Mouse (Mus musculus): Measurements from ENCODE around the gene Rnls. TPM values are rescaled to one million over a fixed set of nuclear protein-coding genes. Genes with fewer than 3 reads are reported as not detected.

Gene Rnls
- polyA plus RNA-seq, 1 experiment from 2014 or later: 10.2 TPM

GRCm38 (mm10) chr19:33270231-33270630, 121.9 kb downstream of the Rnls start:
- H3K4me2 ChIP-seq: no peak overlapping the region
- no peak for ATAC-seq (replicated peaks; ENCODE audit: insufficient number of reproducible peaks, low FRiP score, low TSS enrichment)
- H3K27me3 ChIP-seq (ENCODE audit: control insufficient read depth, insufficient read depth, low read length): no peaks in the 10 kb centered on the region
- H3K36me3 ChIP-seq (ENCODE audit: control insufficient read depth, insufficient read depth, low read length): no peaks in the 10 kb centered on the region
- WGBS (ENCODE audit: insufficient replicate concordance): 74% methylated on average over 2 of the region's 2 CpGs
- no peak overlapping the region for H3K4me3 ChIP-seq (ENCODE audit: low read depth, low read length)
- H3K9ac ChIP-seq (ENCODE audit: low read depth, low read length): no peak overlapping the region
- H3K4me1 ChIP-seq (ENCODE audit: control insufficient read depth, insufficient read depth, low read length): no peaks in the 10 kb centered on the region
- H3K27ac ChIP-seq (ENCODE audit: low read depth, low read length): no peak overlapping the region
- no peaks in the 10 kb centered on the region for H3K9me3 ChIP-seq (replicated peaks; ENCODE audit: control insufficient read depth, low read length)

DNA sequence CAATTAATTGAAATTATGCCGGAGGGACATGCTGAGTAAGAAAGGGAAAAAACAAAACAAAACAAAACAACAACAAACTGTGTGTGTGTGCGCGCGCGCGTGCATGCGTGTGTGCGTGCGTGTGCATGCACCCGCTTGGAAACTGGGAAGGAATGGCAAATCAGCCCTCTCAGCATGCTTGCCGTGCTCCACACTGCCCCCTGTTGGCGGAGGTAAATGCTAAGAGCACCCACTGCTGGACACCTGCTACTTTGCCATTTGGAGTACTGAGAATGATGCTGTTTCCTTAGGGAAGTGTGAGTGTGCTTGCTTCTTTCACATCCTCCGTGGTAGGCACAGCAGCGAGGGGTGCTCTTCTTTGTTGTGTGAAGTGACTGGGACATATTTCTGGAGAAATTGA, 124.1 kb downstream of the Rnls start:
- Histone ChIP-seq H3K9ac (ENCODE audit: low read depth, low read length) (no peak overlapping the region), H3K27ac (ENCODE audit: low read depth, low read length) (no peak overlapping the region), H3K4me3 (ENCODE audit: low read depth, low read length) (no peak overlapping the region), H3K4me2 (no peak overlapping the region), H3K4me1 (ENCODE audit: control insufficient read depth, insufficient read depth, low read length) (no peaks in the 10 kb centered on the region), H3K27me3 (ENCODE audit: control insufficient read depth, insufficient read depth, low read length) (no peaks in the 10 kb centered on the region), H3K36me3 (ENCODE audit: control insufficient read depth, insufficient read depth, low read length) (no peaks in the 10 kb centered on the region), H3K9me3 (replicated peaks; ENCODE audit: control insufficient read depth, low read length) (no peaks in the 10 kb centered on the region)
- 70% methylated on average over 14 of the region's 14 CpGs for WGBS (ENCODE audit: insufficient replicate concordance)
- no peak for ATAC-seq (replicated peaks; ENCODE audit: insufficient number of reproducible peaks, low FRiP score, low TSS enrichment)

DNA sequence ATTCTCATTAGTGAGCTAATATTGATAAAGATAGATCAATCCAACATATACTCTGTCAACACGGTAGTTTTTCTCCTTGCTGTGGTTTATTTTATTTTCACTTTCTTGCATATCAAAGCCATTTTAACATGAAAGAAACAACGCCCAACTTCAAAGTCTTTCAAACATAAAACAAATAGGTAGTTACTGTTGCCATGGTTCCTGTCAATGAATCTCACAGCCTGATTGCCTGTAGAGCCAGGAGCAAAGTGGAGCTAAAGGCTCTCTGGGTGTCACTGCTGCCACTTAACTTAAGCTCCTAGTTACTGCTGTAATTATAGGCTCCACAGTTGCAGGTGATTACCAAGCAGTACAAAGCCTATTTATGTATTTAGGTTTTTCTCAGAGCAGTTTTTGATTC, 126.8 kb downstream of the Rnls start:
- Histone ChIP-seq H3K4me2 (no peak overlapping the region), H3K4me1 (ENCODE audit: control insufficient read depth, insufficient read depth, low read length) (no peaks in the 10 kb centered on the region), H3K36me3 (ENCODE audit: control insufficient read depth, insufficient read depth, low read length) (no peaks in the 10 kb centered on the region), H3K27me3 (ENCODE audit: control insufficient read depth, insufficient read depth, low read length) (no peaks in the 10 kb centered on the region), H3K27ac (ENCODE audit: low read depth, low read length) (no peak overlapping the region), H3K9me3 (replicated peaks; ENCODE audit: control insufficient read depth, low read length) (no peaks in the 10 kb centered on the region), H3K9ac (ENCODE audit: low read depth, low read length) (no peak overlapping the region), H3K4me3 (ENCODE audit: low read depth, low read length) (no peak overlapping the region)
- ATAC-seq (replicated peaks; ENCODE audit: insufficient number of reproducible peaks, low FRiP score, low TSS enrichment): no peak
- 26% methylated on average over 2 of the region's 2 CpGs for WGBS (ENCODE audit: insufficient replicate concordance)

GRCm38 (mm10) chr19:33264224-33264993, 127.7 kb downstream of the Rnls start:
- Histone ChIP-seq H3K27me3 (ENCODE audit: control insufficient read depth, insufficient read depth, low read length) (no peaks in the 10 kb centered on the region), H3K9me3 (replicated peaks; ENCODE audit: control insufficient read depth, low read length) (no peaks in the 10 kb centered on the region), H3K4me3 (ENCODE audit: low read depth, low read length) (no peak overlapping the region), H3K36me3 (ENCODE audit: control insufficient read depth, insufficient read depth, low read length) (no peaks in the 10 kb centered on the region), H3K4me1 (ENCODE audit: control insufficient read depth, insufficient read depth, low read length) (no peaks in the 10 kb centered on the region), H3K27ac (ENCODE audit: low read depth, low read length) (no peak overlapping the region), H3K4me2 (no peak overlapping the region), H3K9ac (ENCODE audit: low read depth, low read length) (no peak overlapping the region)
- ATAC-seq (replicated peaks; ENCODE audit: insufficient number of reproducible peaks, low FRiP score, low TSS enrichment): no peak
- WGBS (ENCODE audit: insufficient replicate concordance): 33% methylated on average over 3 of the region's 3 CpGs

DNA sequence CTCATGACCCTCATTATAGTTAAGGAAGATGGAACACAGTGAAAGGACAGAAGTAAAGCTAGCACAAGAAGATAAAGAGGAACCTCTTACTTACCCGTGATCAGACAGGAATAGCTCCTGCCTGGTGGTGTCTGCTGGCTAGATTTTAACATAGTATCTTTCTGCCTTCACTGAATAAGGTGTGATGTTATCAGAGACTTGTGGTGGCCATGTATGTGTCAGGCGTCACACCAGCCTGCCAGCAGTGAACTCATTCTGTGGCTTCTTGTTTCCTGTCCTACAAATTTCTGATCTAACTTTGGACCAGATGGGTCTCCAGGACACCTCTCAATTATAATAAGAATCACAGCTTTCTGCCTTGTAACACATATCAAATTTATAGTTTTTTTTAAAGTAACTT, 129.7 kb downstream of the Rnls start:
- H3K9me3 ChIP-seq (replicated peaks; ENCODE audit: control insufficient read depth, low read length): no peaks in the 10 kb centered on the region
- H3K4me2 ChIP-seq: no peak overlapping the region
- no peak overlapping the region for H3K9ac ChIP-seq (ENCODE audit: low read depth, low read length)
- H3K27me3 ChIP-seq (ENCODE audit: control insufficient read depth, insufficient read depth, low read length): no peaks in the 10 kb centered on the region
- no peaks in the 10 kb centered on the region for H3K36me3 ChIP-seq (ENCODE audit: control insufficient read depth, insufficient read depth, low read length)
- no peak overlapping the region for H3K27ac ChIP-seq (ENCODE audit: low read depth, low read length)
- H3K4me3 ChIP-seq (ENCODE audit: low read depth, low read length): no peak overlapping the region
- ATAC-seq (replicated peaks; ENCODE audit: insufficient number of reproducible peaks, low FRiP score, low TSS enrichment): no peak
- H3K4me1 ChIP-seq (ENCODE audit: control insufficient read depth, insufficient read depth, low read length): no peaks in the 10 kb centered on the region
- 39% methylated on average over 2 of the region's 2 CpGs for WGBS (ENCODE audit: insufficient replicate concordance)

DNA sequence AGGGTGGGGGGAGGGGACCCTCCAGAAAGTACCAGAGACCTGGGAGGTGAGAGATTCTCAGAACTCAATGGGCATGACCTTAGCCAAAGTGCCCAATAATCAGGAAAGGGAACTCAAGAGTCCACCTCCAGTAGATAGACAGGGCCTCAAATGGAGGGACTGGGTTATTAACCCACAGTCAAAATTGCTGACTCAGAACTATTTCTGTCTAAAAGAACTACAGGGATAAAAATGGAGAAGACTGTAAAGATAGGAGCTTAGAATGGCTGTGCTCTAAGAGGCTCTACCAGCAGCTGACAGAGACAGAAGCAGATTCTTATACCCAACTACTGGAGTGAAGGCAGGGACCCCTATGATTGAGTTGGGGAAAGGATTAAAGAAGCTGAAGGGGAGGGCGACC, 132.9 kb downstream of the Rnls start:
- WGBS (ENCODE audit: insufficient replicate concordance): 83% methylated on average over 1 of the region's 1 CpGs
- Histone ChIP-seq H3K4me3 (ENCODE audit: low read depth, low read length) (no peak overlapping the region), H3K27ac (ENCODE audit: low read depth, low read length) (no peak overlapping the region), H3K4me1 (ENCODE audit: control insufficient read depth, insufficient read depth, low read length) (no peaks in the 10 kb centered on the region), H3K27me3 (ENCODE audit: control insufficient read depth, insufficient read depth, low read length) (no peaks in the 10 kb centered on the region), H3K9me3 (replicated peaks; ENCODE audit: control insufficient read depth, low read length) (no peaks in the 10 kb centered on the region), H3K4me2 (no peak overlapping the region), H3K36me3 (ENCODE audit: control insufficient read depth, insufficient read depth, low read length) (no peaks in the 10 kb centered on the region), H3K9ac (ENCODE audit: low read depth, low read length) (no peak overlapping the region)
- ATAC-seq (replicated peaks; ENCODE audit: insufficient number of reproducible peaks, low FRiP score, low TSS enrichment): no peak

- H3K27me3 ChIP-seq (ENCODE audit: control insufficient read depth, insufficient read depth, low read length): no peaks in the 10 kb centered on the region
- ATAC-seq (replicated peaks; ENCODE audit: insufficient number of reproducible peaks, low FRiP score, low TSS enrichment): no peak
- no peak overlapping the region for H3K4me3 ChIP-seq (ENCODE audit: low read depth, low read length)
- H3K4me1 ChIP-seq (ENCODE audit: control insufficient read depth, insufficient read depth, low read length): no peaks in the 10 kb centered on the region
- no peak overlapping the region for H3K27ac ChIP-seq (ENCODE audit: low read depth, low read length)
- H3K36me3 ChIP-seq (ENCODE audit: control insufficient read depth, insufficient read depth, low read length): no peaks in the 10 kb centered on the region
- 49% methylated on average over 5 of the region's 5 CpGs for WGBS (ENCODE audit: insufficient replicate concordance)
- no peaks in the 10 kb centered on the region for H3K9me3 ChIP-seq (replicated peaks; ENCODE audit: control insufficient read depth, low read length)
- H3K9ac ChIP-seq (ENCODE audit: low read depth, low read length): no peak overlapping the region
- H3K4me2 ChIP-seq: no peak overlapping the region
Measured at GRCm38 (mm10) chr19:33253893-33254292, 138.2 kb downstream of the Rnls start.

- Histone ChIP-seq H3K9me3 (replicated peaks; ENCODE audit: control insufficient read depth, low read length) (no peaks in the 10 kb centered on the region), H3K36me3 (ENCODE audit: control insufficient read depth, insufficient read depth, low read length) (no peaks in the 10 kb centered on the region), H3K27me3 (ENCODE audit: control insufficient read depth, insufficient read depth, low read length) (no peaks in the 10 kb centered on the region), H3K4me3 (ENCODE audit: low read depth, low read length) (no peak overlapping the region), H3K27ac (ENCODE audit: low read depth, low read length) (no peak overlapping the region), H3K4me1 (ENCODE audit: control insufficient read depth, insufficient read depth, low read length) (no peaks in the 10 kb centered on the region), H3K4me2 (no peak overlapping the region), H3K9ac (ENCODE audit: low read depth, low read length) (no peak overlapping the region)
- no peak for ATAC-seq (replicated peaks; ENCODE audit: insufficient number of reproducible peaks, low FRiP score, low TSS enrichment)
- WGBS (ENCODE audit: insufficient replicate concordance): 81% methylated on average over 5 of the region's 5 CpGs
Measured at GRCm38 (mm10) chr19:33252226-33252625, 139.9 kb downstream of the Rnls start.

DNA sequence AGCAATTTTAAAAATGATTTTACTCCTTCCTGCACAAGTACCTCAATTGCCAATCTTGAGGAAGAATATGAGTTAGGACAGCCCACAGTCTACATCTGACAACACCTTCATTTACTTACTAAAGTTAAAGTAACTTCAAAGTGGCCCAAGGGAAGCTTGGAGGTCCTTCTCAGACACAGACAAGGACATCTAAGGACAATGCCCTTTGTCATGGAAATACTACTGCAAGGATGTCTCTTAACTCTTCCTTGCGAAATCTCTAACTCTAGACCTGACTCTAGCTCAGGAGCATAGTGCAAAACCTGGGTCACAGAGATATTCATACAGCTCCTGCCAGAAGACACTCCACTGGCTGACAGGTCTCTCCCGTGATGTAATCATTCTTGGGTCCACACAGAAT, 147.9 kb downstream of the Rnls start:
- H3K4me1 ChIP-seq (ENCODE audit: control insufficient read depth, insufficient read depth, low read length): no peaks in the 10 kb centered on the region
- no peak overlapping the region for H3K4me3 ChIP-seq (ENCODE audit: low read depth, low read length)
- H3K9ac ChIP-seq (ENCODE audit: low read depth, low read length): no peak overlapping the region
- no peak overlapping the region for H3K27ac ChIP-seq (ENCODE audit: low read depth, low read length)
- no peak for ATAC-seq (replicated peaks; ENCODE audit: insufficient number of reproducible peaks, low FRiP score, low TSS enrichment)
- 68% methylated on average over 2 of the region's 2 CpGs for WGBS (ENCODE audit: insufficient replicate concordance)
- H3K36me3 ChIP-seq (ENCODE audit: control insufficient read depth, insufficient read depth, low read length): no peaks in the 10 kb centered on the region
- no peaks in the 10 kb centered on the region for H3K27me3 ChIP-seq (ENCODE audit: control insufficient read depth, insufficient read depth, low read length)
- no peaks in the 10 kb centered on the region for H3K9me3 ChIP-seq (replicated peaks; ENCODE audit: control insufficient read depth, low read length)
- H3K4me2 ChIP-seq: no peak overlapping the region

Measured in heart, embryonic 11.5 days (tissue).